Mouse (Mus musculus) CH12.LX (cell line): ENCODE measurements at regions not wholly inside any gene's neighbourhood (a gene's known extent, or its start where the extent isn't known, plus 50 kb on each side); places are given as distances from the start of the nearest gene placed in this dataset.

Experiments
- DNase-seq: peaks from one replicate; pipeline ENCODE4 v3.0.0-alpha.2; 2013; ENCODE audit errors: extremely low read depth
- H3K27ac ChIP-seq: 2 replicates; pipeline ENCODE4 v1.5.1; 2012; ENCODE audit warnings: low read depth, mild to moderate bottlenecking, control low read depth, moderate library complexity; ENCODE audit not compliant: insufficient read depth
- H3K27me3 ChIP-seq: replicated peaks from 2 replicates; pipeline ENCODE3; 2012; ENCODE audit warnings: inconsistent platforms
- H3K36me3 ChIP-seq, 2 experiments: replicated peaks in 1 of 2; 2 replicates each; pipeline versions ENCODE3 to v1.6.1; 2012; ENCODE audit warnings: inconsistent platforms in 1 of 2, low read length in 1 of 2, mild to moderate bottlenecking in 1 of 2, mixed read lengths in 1 of 2, moderate library complexity in 1 of 2; ENCODE audit not compliant: control insufficient read depth in 1 of 2, insufficient read depth in 1 of 2
- H3K4me1 ChIP-seq, 2 experiments: 2 replicates each; pipeline ENCODE4 v1.6.1; 2012; ENCODE audit warnings: inconsistent platforms in 1 of 2, moderate library complexity in 1 of 2; ENCODE audit not compliant: insufficient read depth in 2 of 2, control insufficient read depth in 1 of 2
- H3K4me2 ChIP-seq: 2 replicates; pipeline ENCODE4 v1.6.1; 2012; ENCODE audit warnings: low read depth, mild to moderate bottlenecking, control low read depth; ENCODE audit not compliant: poor library complexity, insufficient read depth, severe bottlenecking
- H3K4me3 ChIP-seq, 3 experiments: fragments of 150-350 bp in 1 of 3; sonication (generic) in 1 of 3; replicated peaks in 1 of 3; 2 replicates each; pipeline versions ENCODE3 to v1.5.1; 2011 to 2012; ENCODE audit warnings: low read depth in 2 of 3, low read length in 2 of 3, mild to moderate bottlenecking in 2 of 3, moderate library complexity in 2 of 3, control low read depth in 1 of 3, improper control_type of control experiment in 1 of 3, inconsistent platforms in 1 of 3, mixed read lengths in 1 of 3; ENCODE audit not compliant: poor library complexity in 1 of 3
- H3K79me2 ChIP-seq: replicated peaks from 2 replicates; pipeline ENCODE4 v1.6.1; 2012; ENCODE audit warnings: mild to moderate bottlenecking, moderate library complexity; ENCODE audit not compliant: control insufficient read depth, poor library complexity, insufficient read depth, severe bottlenecking; ENCODE audit errors: extremely low read depth
- H3K9ac ChIP-seq: 2 replicates; pipeline ENCODE4 v1.6.1; 2012; ENCODE audit warnings: low read depth, mild to moderate bottlenecking, control low read depth, moderate library complexity; ENCODE audit not compliant: insufficient read depth
- H3K9me3 ChIP-seq: replicated peaks from 2 replicates; pipeline ENCODE3; 2012; ENCODE audit warnings: low read length, inconsistent platforms, mixed read lengths
- CHD1 ChIP-seq: IDR thresholded peaks from 2 replicates; pipeline ENCODE4 v1.6.1; 2012; ENCODE audit warnings: low read depth, low read length, improper control_type of control experiment, inconsistent platforms
- CHD2 ChIP-seq: IDR thresholded peaks from 2 replicates; pipeline ENCODE4 v1.6.1; 2011; ENCODE audit warnings: low read length, improper control_type of control experiment
- E2F4 ChIP-seq: IDR thresholded peaks from 2 replicates; pipeline ENCODE4 v1.6.1; 2011; ENCODE audit warnings: low read depth, low read length, improper control_type of control experiment; ENCODE audit not compliant: insufficient replicate concordance
- ELF1 ChIP-seq: IDR thresholded peaks from 2 replicates; pipeline ENCODE4 v1.6.1; 2014; ENCODE audit warnings: low read depth, mild to moderate bottlenecking, inconsistent platforms, low read length, improper control_type of control experiment
- EP300 ChIP-seq: IDR thresholded peaks from 2 replicates; pipeline ENCODE4 v1.6.1; 2011; ENCODE audit warnings: low read length, improper control_type of control experiment
- GABPA ChIP-seq: IDR thresholded peaks from 2 replicates; pipeline ENCODE4 v1.6.1; 2012; ENCODE audit warnings: low read depth, low read length, improper control_type of control experiment, inconsistent platforms; ENCODE audit not compliant: insufficient replicate concordance
- HCFC1 ChIP-seq: IDR thresholded peaks from 2 replicates; pipeline ENCODE4 v1.6.1; 2012; ENCODE audit warnings: low read depth, mild to moderate bottlenecking, inconsistent platforms, low read length, improper control_type of control experiment
- JUN ChIP-seq: IDR thresholded peaks from 2 replicates; pipeline ENCODE4 v1.6.1; 2011; ENCODE audit warnings: low read depth, mild to moderate bottlenecking, low read length, improper control_type of control experiment, moderate library complexity; ENCODE audit not compliant: insufficient read depth
- MAFK ChIP-seq: IDR thresholded peaks from 2 replicates; pipeline ENCODE4 v1.6.1; 2011; ENCODE audit warnings: low read length, improper control_type of control experiment; ENCODE audit not compliant: insufficient replicate concordance
- MAX ChIP-seq: IDR thresholded peaks from 2 replicates; pipeline ENCODE4 v1.6.1; 2011; ENCODE audit warnings: low read length, improper control_type of control experiment
- MAZ ChIP-seq: IDR thresholded peaks from 2 replicates; pipeline ENCODE4 v1.6.1; 2012; ENCODE audit warnings: low read depth, mild to moderate bottlenecking, inconsistent platforms, low read length, improper control_type of control experiment, moderate library complexity
- MEF2A ChIP-seq: IDR thresholded peaks from 2 replicates; pipeline ENCODE4 v1.6.1; 2014; ENCODE audit warnings: low read depth, mild to moderate bottlenecking, inconsistent platforms, low read length, improper control_type of control experiment, borderline replicate concordance
- MYC ChIP-seq: IDR thresholded peaks from 2 replicates; pipeline ENCODE4 v1.6.1; 2011; ENCODE audit warnings: low read depth, mild to moderate bottlenecking, improper control_type of control experiment, low read length
- NRF1 ChIP-seq: IDR thresholded peaks from 2 replicates; pipeline ENCODE4 v1.6.1; 2014; ENCODE audit warnings: low read depth, mild to moderate bottlenecking, inconsistent platforms, low read length, improper control_type of control experiment, moderate library complexity
- PAX5 ChIP-seq: IDR thresholded peaks from 2 replicates; pipeline ENCODE4 v1.6.1; 2012; ENCODE audit warnings: low read length, inconsistent platforms, mixed read lengths
- POLR2A ChIP-seq: IDR thresholded peaks from 2 replicates; pipeline ENCODE4 v1.6.1; 2011; ENCODE audit warnings: low read depth, mild to moderate bottlenecking, improper control_type of control experiment, low read length
- RAD21 ChIP-seq: IDR thresholded peaks from 2 replicates; pipeline ENCODE4 v1.6.1; 2011; ENCODE audit warnings: low read depth, mild to moderate bottlenecking, low read length, improper control_type of control experiment, moderate library complexity
- RCOR1 ChIP-seq: conservative IDR thresholded peaks from 2 replicates; pipeline ENCODE4 v1.6.1; 2012; ENCODE audit warnings: low read depth, mild to moderate bottlenecking, inconsistent platforms, low read length, improper control_type of control experiment
- TCF12 ChIP-seq: IDR thresholded peaks from 2 replicates; pipeline ENCODE4 v1.6.1; 2014; ENCODE audit warnings: low read depth, mild to moderate bottlenecking, inconsistent platforms, low read length, improper control_type of control experiment
- UBTF ChIP-seq: IDR thresholded peaks from 2 replicates; pipeline ENCODE4 v1.6.1; 2012; ENCODE audit warnings: low read depth, mild to moderate bottlenecking, inconsistent platforms, low read length, improper control_type of control experiment, moderate library complexity
- ZNF384 ChIP-seq: IDR thresholded peaks from 2 replicates; pipeline ENCODE4 v1.6.1; 2012; ENCODE audit warnings: low read depth, low read length, improper control_type of control experiment, inconsistent platforms
- dilution Hi-C: fragments of 300-500 bp; cut with MboI; formaldehyde crosslinking; loops from 2 replicates; pipeline ENCODE4 v1.14.3; 2020; ENCODE audit warnings: low sequenced_read_pairs; ENCODE audit not compliant: extremely low pct_unique_long_range_greater_than_20kb, extremely low pct_ligation_motif_present
- in situ Hi-C: fragments of 300-500 bp; cut with MboI; formaldehyde crosslinking; loops from 3 replicates; pipeline ENCODE4 v1.14.3; 2019; ENCODE audit warnings: low sequenced_read_pairs, low pct_ligation_motif_present, low pct_unique_long_range_greater_than_20kb, mixed read lengths

GRCm38 (mm10) chr13:60528819-60529218 is 72.9 kb upstream of the Dapk1 start:
- H3K27me3 ChIP-seq, result no peaks in the 10 kb centered on the region
- TF ChIP-seq GABPA (no peak), MYC (no peak), EP300 (no peak), TCF12 (no peak), MEF2A (no peak), NRF1 (no peak), CHD1 (no peak), POLR2A (no peak), MAFK (no peak), UBTF (no peak), RCOR1 (no peak), RAD21 (no peak), PAX5 (no peak)
- DNase-seq, result no peak
- no peak overlapping the region for H3K27ac ChIP-seq
- no peak overlapping the region for H3K4me3 ChIP-seq
- H3K9ac ChIP-seq, result no peak overlapping the region
- dilution Hi-C loops (no loop called here), in situ Hi-C loops (no loop called here)
- no peaks in the 10 kb centered on the region for H3K79me2 ChIP-seq
- H3K9me3 ChIP-seq, result peaks cover 76% of the 10 kb centered on the region
- H3K4me1 ChIP-seq, result no peaks in the 10 kb centered on the region
- no peak overlapping the region for H3K4me2 ChIP-seq
- H3K36me3 ChIP-seq, result no peaks in the 10 kb centered on the region

- no peaks in the 10 kb centered on the region for H3K36me3 ChIP-seq
- H3K9me3 ChIP-seq, result peaks cover 77% of the 10 kb centered on the region
- DNase-seq, result no peak
- no peak overlapping the region for H3K27ac ChIP-seq
- dilution Hi-C loops (no loop called here), in situ Hi-C loops (no loop called here)
- no peaks in the 10 kb centered on the region for H3K27me3 ChIP-seq
- H3K9ac ChIP-seq, result no peak overlapping the region
- H3K4me2 ChIP-seq, result no peak overlapping the region
- H3K79me2 ChIP-seq, result no peaks in the 10 kb centered on the region
- TF ChIP-seq MYC (no peak), PAX5 (no peak), CHD2 (no peak), RAD21 (no peak), E2F4 (no peak), MAX (no peak), ELF1 (no peak), JUN (no peak), POLR2A (no peak), NRF1 (no peak), HCFC1 (no peak), ZNF384 (no peak), MAZ (no peak), TCF12 (no peak)
- H3K4me3 ChIP-seq, result no peak overlapping the region
- no peaks in the 10 kb centered on the region for H3K4me1 ChIP-seq
Measured at GRCm38 (mm10) chr13:60529381-60530069, 72.2 kb upstream of the Dapk1 start.
